Mouse (Mus musculus): ENCODE data around the gene Traf3. TPM values are rescaled to one million over a fixed set of nuclear protein-coding genes. Genes with fewer than 3 reads are reported as not detected.

Traf3 gene
- polyA plus RNA-seq, 1 experiment: 29.2 TPM

DNA sequence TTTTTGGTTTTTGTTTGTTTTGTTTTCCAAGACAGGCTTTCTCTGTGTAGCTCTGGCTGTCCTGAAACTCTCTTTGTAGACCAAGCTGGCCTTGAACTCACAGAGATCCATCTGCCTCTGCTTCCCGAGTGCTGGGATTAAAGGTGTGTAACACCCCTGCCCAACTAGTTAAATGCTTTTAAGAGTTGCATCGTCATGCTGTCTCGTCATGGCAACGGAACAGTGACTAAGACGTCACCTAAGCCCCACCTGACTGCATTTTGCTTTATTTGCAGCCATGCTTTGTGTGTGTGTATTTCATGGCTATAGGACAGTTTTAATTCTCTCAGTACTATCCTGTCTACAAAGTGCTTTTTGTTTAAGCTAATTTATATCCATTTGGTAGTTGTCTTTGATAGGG lies 45.6 kb downstream of the Traf3 start:
- Histone ChIP-seq H3K27me3 (ENCODE audit: control insufficient read depth, insufficient read depth, low read length) (no peaks in the 10 kb centered on the region), H3K4me3 (ENCODE audit: extremely low read depth, insufficient read depth, insufficient read length) (no peak overlapping the region), H3K27ac (ENCODE audit: insufficient read depth, low read length) (no peak overlapping the region), H3K4me1 (ENCODE audit: control insufficient read depth, insufficient read depth, insufficient read length) (no peaks in the 10 kb centered on the region), H3K36me3 (ENCODE audit: control insufficient read depth, insufficient read depth, low read length) (no peaks in the 10 kb centered on the region)
- 91% methylated on average over 5 of the region's 5 CpGs for WGBS
- TF ChIP-seq CTCF (IDR thresholded peaks at IDR 0.05; ENCODE audit: extremely low read depth, insufficient read depth, insufficient read length, insufficient replicate concordance) (no peak), POLR2A (IDR thresholded peaks at IDR 0.05; ENCODE audit: low read depth, low read length) (no peak)
- DNase-seq (ENCODE audit: low read depth in 1 of 2, low spot score in 2 of 2): no peak

DNA sequence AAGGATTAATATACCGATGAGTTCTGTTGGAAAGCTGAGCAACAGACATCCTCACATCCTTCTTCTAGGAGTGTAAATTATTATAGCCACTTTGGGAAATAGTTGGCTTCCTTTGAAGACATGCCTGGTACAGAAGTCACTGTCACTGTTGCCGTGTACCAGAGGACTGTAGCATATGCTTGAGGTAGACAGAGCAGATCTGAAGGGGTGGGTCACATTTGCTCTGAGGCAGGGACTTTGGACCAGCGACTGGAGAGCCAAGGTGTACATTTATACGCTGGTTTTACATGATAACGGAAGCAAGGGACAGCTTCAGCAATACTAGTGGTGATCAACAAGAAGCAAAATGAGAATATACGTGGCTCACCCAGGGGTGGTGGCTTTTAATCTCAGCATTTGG lies 52.7 kb downstream of the Traf3 start:
- no peak for TF ChIP-seq CTCF (IDR thresholded peaks at IDR 0.05; ENCODE audit: extremely low read depth, insufficient read depth, insufficient read length, insufficient replicate concordance)
- TF ChIP-seq POLR2A (IDR thresholded peaks at IDR 0.05; ENCODE audit: low read depth, low read length): no peak
- H3K4me1 ChIP-seq (ENCODE audit: control insufficient read depth, insufficient read depth, insufficient read length): no peaks in the 10 kb centered on the region
- no peak overlapping the region for H3K27ac ChIP-seq (ENCODE audit: insufficient read depth, low read length)
- WGBS: 95% methylated on average over 6 of the region's 6 CpGs
- no peak overlapping the region for H3K4me3 ChIP-seq (ENCODE audit: extremely low read depth, insufficient read depth, insufficient read length)
- H3K27me3 ChIP-seq (ENCODE audit: control insufficient read depth, insufficient read depth, low read length): no peaks in the 10 kb centered on the region
- DNase-seq (ENCODE audit: low read depth in 1 of 2, low spot score in 2 of 2): no peak
- H3K36me3 ChIP-seq (ENCODE audit: control insufficient read depth, insufficient read depth, low read length): peaks cover 18% of the 10 kb centered on the region

DNA sequence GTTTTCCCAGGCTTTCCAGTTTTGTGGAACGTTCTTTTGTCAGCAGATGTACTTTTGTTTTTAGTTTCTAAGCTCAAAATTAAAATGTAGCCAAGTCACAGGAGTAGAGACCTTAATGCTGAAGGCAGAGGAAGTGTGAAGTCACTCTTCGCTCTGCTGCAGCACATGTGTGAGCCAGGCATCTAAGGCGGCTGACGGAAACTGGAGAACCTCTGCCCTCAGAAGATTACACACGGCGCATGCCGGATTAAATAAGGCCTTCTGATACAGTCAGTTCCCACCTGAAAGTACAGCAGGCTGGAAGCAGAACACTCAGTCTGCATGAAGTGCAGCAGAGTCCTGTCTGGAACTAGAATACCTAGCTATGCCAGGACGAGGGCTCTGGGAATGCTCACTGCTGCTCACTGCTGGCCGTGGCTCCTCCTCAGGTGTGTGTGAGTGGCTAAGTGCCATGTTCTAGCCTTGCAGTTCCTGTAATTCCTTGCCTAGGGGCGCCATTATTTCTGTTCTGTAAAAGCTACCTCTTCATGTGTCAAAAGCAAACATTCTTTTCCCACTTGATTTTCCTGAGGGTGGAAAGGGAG lies 59.1 kb downstream of the Traf3 start:
- peaks cover 23% of the 10 kb centered on the region for H3K36me3 ChIP-seq (ENCODE audit: control insufficient read depth, insufficient read depth, low read length)
- no peak overlapping the region for H3K27ac ChIP-seq (ENCODE audit: insufficient read depth, low read length)
- no peak overlapping the region for H3K4me3 ChIP-seq (ENCODE audit: extremely low read depth, insufficient read depth, insufficient read length)
- DNase-seq (ENCODE audit: low read depth in 1 of 2, low spot score in 2 of 2): no peak
- 72% methylated on average over 10 of the region's 10 CpGs for WGBS
- no peaks in the 10 kb centered on the region for H3K27me3 ChIP-seq (ENCODE audit: control insufficient read depth, insufficient read depth, low read length)
- H3K4me1 ChIP-seq (ENCODE audit: control insufficient read depth, insufficient read depth, insufficient read length): no peaks in the 10 kb centered on the region
- no peak for TF ChIP-seq CTCF (IDR thresholded peaks at IDR 0.05; ENCODE audit: extremely low read depth, insufficient read depth, insufficient read length, insufficient replicate concordance)
- no peak for TF ChIP-seq POLR2A (IDR thresholded peaks at IDR 0.05; ENCODE audit: low read depth, low read length)

DNA sequence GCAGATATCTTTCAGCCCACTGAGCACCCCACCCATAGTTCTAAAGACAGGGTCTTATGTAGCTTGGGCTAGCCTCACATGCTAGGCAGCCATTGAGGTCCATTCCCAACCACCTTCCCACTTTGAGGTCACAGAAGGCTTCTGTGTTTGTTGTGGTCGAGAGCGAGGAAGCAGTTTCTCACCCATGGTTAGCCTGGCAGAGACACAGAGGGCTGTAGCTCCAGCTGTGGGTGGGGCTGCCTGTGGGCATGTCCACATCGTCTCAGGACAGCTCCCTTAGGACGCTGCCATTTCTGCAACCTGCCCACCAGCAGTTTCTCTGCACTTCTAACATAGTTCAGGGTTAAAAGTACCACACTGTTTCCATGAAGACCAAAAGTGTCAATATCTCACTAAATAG lies 61.2 kb downstream of the Traf3 start:
- no peak for TF ChIP-seq CTCF (IDR thresholded peaks at IDR 0.05; ENCODE audit: extremely low read depth, insufficient read depth, insufficient read length, insufficient replicate concordance)
- no peak for TF ChIP-seq POLR2A (IDR thresholded peaks at IDR 0.05; ENCODE audit: low read depth, low read length)
- Histone ChIP-seq H3K4me1 (ENCODE audit: control insufficient read depth, insufficient read depth, insufficient read length) (no peaks in the 10 kb centered on the region), H3K27ac (ENCODE audit: insufficient read depth, low read length) (no peak overlapping the region), H3K36me3 (ENCODE audit: control insufficient read depth, insufficient read depth, low read length) (peaks cover 12% of the 10 kb centered on the region), H3K27me3 (ENCODE audit: control insufficient read depth, insufficient read depth, low read length) (no peaks in the 10 kb centered on the region), H3K4me3 (ENCODE audit: extremely low read depth, insufficient read depth, insufficient read length) (no peak overlapping the region)
- no peak for DNase-seq (ENCODE audit: low read depth in 1 of 2, low spot score in 2 of 2)
- WGBS: 37% methylated on average over 4 of the region's 4 CpGs

DNA sequence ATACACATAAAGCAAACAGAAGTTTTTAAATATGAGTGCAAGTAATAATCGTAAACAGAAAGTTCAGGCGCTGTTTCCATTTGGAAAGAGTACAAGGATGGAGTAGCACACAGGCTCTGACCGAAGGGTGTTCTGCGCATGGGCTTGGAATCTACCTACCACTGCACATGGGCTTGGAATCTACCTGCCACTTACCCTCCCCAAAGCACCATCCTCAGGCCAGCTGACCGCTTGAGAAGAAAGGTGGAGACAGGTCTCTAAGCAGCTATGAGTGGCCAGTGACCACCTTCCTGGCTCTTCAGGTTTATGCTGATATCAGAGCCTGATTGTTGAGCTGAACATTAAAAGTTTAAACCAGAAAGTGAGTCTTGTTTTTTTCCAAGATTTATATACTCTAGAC lies 62.3 kb downstream of the Traf3 start:
- Histone ChIP-seq H3K4me3 (ENCODE audit: extremely low read depth, insufficient read depth, insufficient read length) (no peak overlapping the region), H3K27ac (ENCODE audit: insufficient read depth, low read length) (no peak overlapping the region), H3K36me3 (ENCODE audit: control insufficient read depth, insufficient read depth, low read length) (peaks cover 10% of the 10 kb centered on the region), H3K4me1 (ENCODE audit: control insufficient read depth, insufficient read depth, insufficient read length) (no peaks in the 10 kb centered on the region), H3K27me3 (ENCODE audit: control insufficient read depth, insufficient read depth, low read length) (no peaks in the 10 kb centered on the region)
- no peak for TF ChIP-seq CTCF (IDR thresholded peaks at IDR 0.05; ENCODE audit: extremely low read depth, insufficient read depth, insufficient read length, insufficient replicate concordance)
- TF ChIP-seq POLR2A (IDR thresholded peaks at IDR 0.05; ENCODE audit: low read depth, low read length): no peak
- 94% methylated on average over 5 of the region's 5 CpGs for WGBS
- DNase-seq (ENCODE audit: low read depth in 1 of 2, low spot score in 2 of 2): no peak

DNA sequence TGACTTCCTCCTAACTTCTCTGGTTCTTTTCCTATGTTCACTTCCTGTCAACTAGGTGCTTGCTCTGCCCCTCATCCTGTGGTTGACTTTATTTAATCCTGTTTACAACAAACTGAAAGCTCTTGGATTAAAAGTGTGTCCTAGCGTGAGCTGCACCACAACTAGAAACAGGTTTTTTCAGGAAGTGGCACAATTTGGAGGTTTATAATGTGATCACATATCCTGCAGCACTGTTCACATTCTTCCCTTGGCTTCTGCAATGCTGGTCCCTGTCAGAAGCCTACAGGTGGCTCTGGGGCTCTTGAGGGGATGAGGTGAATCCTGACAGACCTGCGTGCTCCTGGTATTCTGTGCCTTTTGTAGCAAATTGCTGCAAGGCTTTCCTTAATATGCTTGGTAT lies 64.6 kb downstream of the Traf3 start:
- Histone ChIP-seq H3K4me1 (ENCODE audit: control insufficient read depth, insufficient read depth, insufficient read length) (no peaks in the 10 kb centered on the region), H3K27me3 (ENCODE audit: control insufficient read depth, insufficient read depth, low read length) (no peaks in the 10 kb centered on the region), H3K36me3 (ENCODE audit: control insufficient read depth, insufficient read depth, low read length) (peaks cover 10% of the 10 kb centered on the region), H3K4me3 (ENCODE audit: extremely low read depth, insufficient read depth, insufficient read length) (no peak overlapping the region), H3K27ac (ENCODE audit: insufficient read depth, low read length) (no peak overlapping the region)
- TF ChIP-seq CTCF (IDR thresholded peaks at IDR 0.05; ENCODE audit: extremely low read depth, insufficient read depth, insufficient read length, insufficient replicate concordance) (no peak), POLR2A (IDR thresholded peaks at IDR 0.05; ENCODE audit: low read depth, low read length) (no peak)
- DNase-seq (ENCODE audit: low read depth in 1 of 2, low spot score in 2 of 2): no peak
- 84% methylated on average over 2 of the region's 2 CpGs for WGBS

DNA sequence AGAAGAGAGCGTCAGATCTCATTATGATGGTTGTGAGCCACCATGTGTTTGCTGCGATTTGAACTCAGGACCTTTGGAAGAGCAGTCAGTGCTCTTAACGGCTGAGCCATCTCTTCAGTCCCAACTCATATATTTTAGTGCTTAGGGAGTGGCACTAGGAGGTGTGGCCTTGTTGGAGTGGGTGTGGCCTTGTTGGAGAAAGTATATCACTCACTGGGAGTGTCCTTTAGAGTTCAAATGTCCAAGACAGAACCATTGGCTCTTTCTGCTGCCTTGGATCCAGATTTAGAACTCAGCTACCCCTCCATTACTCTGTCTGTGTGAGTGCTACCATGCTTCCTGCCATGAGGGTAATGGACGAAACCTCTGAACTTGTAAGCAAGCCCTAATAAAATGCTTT lies 67.6 kb downstream of the Traf3 start:
- 91% methylated on average over 4 of the region's 4 CpGs for WGBS
- Histone ChIP-seq H3K4me3 (ENCODE audit: extremely low read depth, insufficient read depth, insufficient read length) (no peak overlapping the region), H3K27ac (ENCODE audit: insufficient read depth, low read length) (no peak overlapping the region), H3K36me3 (ENCODE audit: control insufficient read depth, insufficient read depth, low read length) (peaks cover 20% of the 10 kb centered on the region), H3K4me1 (ENCODE audit: control insufficient read depth, insufficient read depth, insufficient read length) (no peaks in the 10 kb centered on the region), H3K27me3 (ENCODE audit: control insufficient read depth, insufficient read depth, low read length) (no peaks in the 10 kb centered on the region)
- TF ChIP-seq CTCF (IDR thresholded peaks at IDR 0.05; ENCODE audit: extremely low read depth, insufficient read depth, insufficient read length, insufficient replicate concordance): no peak
- TF ChIP-seq POLR2A (IDR thresholded peaks at IDR 0.05; ENCODE audit: low read depth, low read length): no peak
- no peak for DNase-seq (ENCODE audit: low read depth in 1 of 2, low spot score in 2 of 2)

Data from spleen, adult 2 months (tissue).